Mouse (Mus musculus): Measurements from ENCODE around the gene H13. TPM values are rescaled to one million over a fixed set of nuclear protein-coding genes. Genes with fewer than 3 reads are reported as not detected.
A peak's percentile ranks its signal among the peaks of the same experiment; 100 is the strongest.

The H13 gene
- polyA plus RNA-seq, 1 experiment = 129 TPM

- WGBS = 89% methylated on average over 8 of the region's 8 CpGs
- H3K4me3 ChIP-seq (ENCODE audit: insufficient read depth, low read depth, low read length) = no peak overlapping the region
- peaks cover 4% of the 10 kb centered on the region; the same call in 1 of the 2 replicates for H3K4me1 ChIP-seq (ENCODE audit: control insufficient read depth, insufficient read depth, low read length)
- H3K27ac ChIP-seq (ENCODE audit: insufficient read depth, low read depth, low read length) = no peak overlapping the region
- no peaks in the 10 kb centered on the region for H3K27me3 ChIP-seq (replicated peaks; ENCODE audit: control insufficient read depth, insufficient read depth, low read length)
- no peak for DNase-seq
- TF ChIP-seq CTCF (conservative IDR thresholded peaks at IDR 0.05; ENCODE audit: insufficient read depth, insufficient read length, low read depth, low read length) (no peak), POLR2A (IDR thresholded peaks at IDR 0.05; ENCODE audit: low read depth, low read length) (no peak)
- H3K36me3 ChIP-seq (ENCODE audit: control insufficient read depth, insufficient read depth, low read length) = peaks cover 1% of the 10 kb centered on the region; the same call in 1 of the 2 replicates
These were observed 31.5 kb downstream of the H13 start for GRCm38 (mm10) chr2:152700725-152701124.

DNA sequence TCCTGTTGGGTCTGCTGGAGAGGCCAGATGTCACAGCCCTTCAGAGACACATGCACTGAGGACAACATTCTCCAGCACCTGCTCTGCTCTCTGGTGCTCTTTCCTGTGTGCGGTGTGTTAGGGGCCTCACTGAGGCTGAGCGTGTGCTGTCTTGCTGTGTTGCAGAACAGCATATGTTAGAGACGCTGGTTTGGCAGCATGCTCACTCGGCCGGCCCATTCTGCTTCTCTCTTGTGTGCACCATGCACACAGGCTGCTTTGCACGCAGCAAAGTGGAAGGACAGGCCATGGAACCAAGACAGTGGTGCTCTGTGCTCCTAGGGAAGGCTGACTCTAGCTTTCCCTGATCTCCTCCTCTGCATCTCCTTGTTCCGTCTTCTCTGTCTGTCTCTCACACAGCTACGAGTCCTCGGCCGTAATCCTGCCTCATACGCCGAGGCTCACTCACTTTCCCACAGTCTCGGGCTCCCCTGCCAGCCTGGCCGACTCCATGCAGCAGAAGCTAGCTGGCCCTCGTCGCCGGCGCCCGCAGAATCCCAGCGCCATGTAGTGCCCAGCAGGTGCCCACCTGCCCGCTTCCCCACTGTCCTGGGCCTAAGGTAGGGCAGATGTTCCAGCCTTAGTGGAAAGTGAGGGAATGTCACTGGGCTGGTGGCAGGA is 34.5 kb downstream of the H13 start:
- Histone ChIP-seq H3K27me3 (replicated peaks; ENCODE audit: control insufficient read depth, insufficient read depth, low read length) (no peaks in the 10 kb centered on the region), H3K27ac (ENCODE audit: insufficient read depth, low read depth, low read length) (no peak overlapping the region), H3K36me3 (ENCODE audit: control insufficient read depth, insufficient read depth, low read length) (peaks cover 1% of the 10 kb centered on the region; the same call in 1 of the 2 replicates), H3K4me3 (ENCODE audit: insufficient read depth, low read depth, low read length) (no peak overlapping the region), H3K4me1 (ENCODE audit: control insufficient read depth, insufficient read depth, low read length) (peaks cover 15% of the 10 kb centered on the region)
- no peak for TF ChIP-seq CTCF (conservative IDR thresholded peaks at IDR 0.05; ENCODE audit: insufficient read depth, insufficient read length, low read depth, low read length)
- no peak for TF ChIP-seq POLR2A (IDR thresholded peaks at IDR 0.05; ENCODE audit: low read depth, low read length)
- 93% methylated on average over 21 of the region's 21 CpGs for WGBS
- no peak for DNase-seq

GRCm38 (mm10) chr2:152704256-152704605 is 35.0 kb downstream of the H13 start:
- H3K4me3 ChIP-seq (ENCODE audit: insufficient read depth, low read depth, low read length) = no peak overlapping the region
- H3K27ac ChIP-seq (ENCODE audit: insufficient read depth, low read depth, low read length) = no peak overlapping the region
- 81% methylated on average over 5 of the region's 5 CpGs for WGBS
- peaks cover 15% of the 10 kb centered on the region for H3K4me1 ChIP-seq (ENCODE audit: control insufficient read depth, insufficient read depth, low read length)
- TF ChIP-seq CTCF (conservative IDR thresholded peaks at IDR 0.05; ENCODE audit: insufficient read depth, insufficient read length, low read depth, low read length) (no peak), POLR2A (IDR thresholded peaks at IDR 0.05; ENCODE audit: low read depth, low read length) (no peak)
- H3K27me3 ChIP-seq (replicated peaks; ENCODE audit: control insufficient read depth, insufficient read depth, low read length) = no peaks in the 10 kb centered on the region
- H3K36me3 ChIP-seq (ENCODE audit: control insufficient read depth, insufficient read depth, low read length) = peaks cover 1% of the 10 kb centered on the region; the same call in 1 of the 2 replicates
- no peak for DNase-seq

DNA sequence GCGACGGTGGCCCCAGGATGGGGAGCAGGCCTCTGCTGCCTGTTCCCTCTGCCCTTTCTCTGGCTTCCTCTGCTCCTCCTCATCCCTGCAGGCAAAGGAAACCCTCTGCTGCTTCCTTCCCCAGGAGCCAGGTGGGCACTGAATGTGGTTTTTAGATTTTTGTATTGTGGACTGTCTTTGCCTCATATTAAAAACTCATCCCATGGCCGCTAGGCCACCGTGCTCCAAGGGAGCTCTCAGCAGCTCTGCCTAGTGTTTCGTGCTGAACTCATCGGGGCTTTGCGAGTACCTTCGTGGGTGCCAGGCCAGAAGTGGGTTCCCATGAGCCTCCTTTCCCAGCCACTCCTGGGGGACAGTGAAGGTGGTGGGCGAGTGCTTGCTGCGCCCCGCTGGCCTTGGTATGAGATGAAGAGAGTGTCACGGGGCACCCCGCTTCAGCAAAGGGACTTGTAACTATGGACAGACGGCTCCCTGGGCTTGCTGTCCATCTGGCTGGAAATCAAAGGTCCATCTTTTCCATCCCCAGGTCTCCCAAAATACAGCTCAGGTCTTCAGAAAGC is 35.6 kb downstream of the H13 start:
- Histone ChIP-seq H3K36me3 (ENCODE audit: control insufficient read depth, insufficient read depth, low read length) (peaks cover 1% of the 10 kb centered on the region; the same call in 1 of the 2 replicates), H3K4me1 (ENCODE audit: control insufficient read depth, insufficient read depth, low read length) (peaks cover 15% of the 10 kb centered on the region), H3K27ac (ENCODE audit: insufficient read depth, low read depth, low read length) (no peak overlapping the region), H3K27me3 (replicated peaks; ENCODE audit: control insufficient read depth, insufficient read depth, low read length) (no peaks in the 10 kb centered on the region), H3K4me3 (ENCODE audit: insufficient read depth, low read depth, low read length) (no peak overlapping the region)
- no peak for TF ChIP-seq CTCF (conservative IDR thresholded peaks at IDR 0.05; ENCODE audit: insufficient read depth, insufficient read length, low read depth, low read length)
- DNase-seq = no peak
- WGBS = 84% methylated on average over 14 of the region's 14 CpGs

DNA sequence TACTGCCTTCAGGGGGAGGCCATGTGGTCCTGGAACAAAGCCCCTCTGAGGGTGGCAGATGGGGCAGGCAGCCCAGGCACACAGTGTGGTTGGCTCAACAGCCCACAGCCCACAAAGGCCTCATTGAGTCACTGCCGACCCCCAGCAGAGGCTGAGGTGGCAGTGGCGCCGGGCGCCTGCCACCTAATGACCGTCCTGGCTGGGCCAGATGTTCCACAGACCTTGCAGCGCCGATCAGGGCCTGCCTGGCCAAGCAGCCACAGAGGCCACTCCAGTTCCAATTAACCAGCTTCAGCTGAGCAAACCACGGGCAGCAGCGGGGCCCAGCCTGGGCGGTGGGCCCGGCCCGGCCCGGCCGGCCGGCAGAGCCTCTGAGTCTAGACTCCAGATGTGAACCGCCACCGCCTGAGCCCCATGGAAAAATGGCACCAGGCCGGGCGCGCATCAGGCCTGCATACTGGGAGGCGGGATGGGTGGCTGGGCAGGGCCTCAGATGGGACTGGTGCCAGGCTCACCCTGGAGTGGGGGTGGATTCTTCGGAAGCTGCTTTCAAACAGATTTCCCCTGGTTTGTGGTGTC is 36.8 kb downstream of the H13 start:
- peak; percentile 85 for DNase-seq
- Histone ChIP-seq H3K27me3 (replicated peaks; ENCODE audit: control insufficient read depth, insufficient read depth, low read length) (no peaks in the 10 kb centered on the region), H3K36me3 (ENCODE audit: control insufficient read depth, insufficient read depth, low read length) (peaks cover 1% of the 10 kb centered on the region; the same call in 1 of the 2 replicates), H3K4me3 (ENCODE audit: insufficient read depth, low read depth, low read length) (no peak overlapping the region), H3K4me1 (ENCODE audit: control insufficient read depth, insufficient read depth, low read length) (peaks cover 15% of the 10 kb centered on the region), H3K27ac (ENCODE audit: insufficient read depth, low read depth, low read length) (peak overlapping the region; percentile 93)
- TF ChIP-seq CTCF (conservative IDR thresholded peaks at IDR 0.05; ENCODE audit: insufficient read depth, insufficient read length, low read depth, low read length) = no peak
- TF ChIP-seq POLR2A (IDR thresholded peaks at IDR 0.05; ENCODE audit: low read depth, low read length) = no peak
- 77% methylated on average over 22 of the region's 22 CpGs for WGBS

GRCm38 (mm10) chr2:152707186-152707585 is 37.9 kb downstream of the H13 start:
- TF ChIP-seq CTCF (conservative IDR thresholded peaks at IDR 0.05; ENCODE audit: insufficient read depth, insufficient read length, low read depth, low read length) (no peak), POLR2A (IDR thresholded peaks at IDR 0.05; ENCODE audit: low read depth, low read length) (no peak)
- Histone ChIP-seq H3K27me3 (replicated peaks; ENCODE audit: control insufficient read depth, insufficient read depth, low read length) (no peaks in the 10 kb centered on the region), H3K4me1 (ENCODE audit: control insufficient read depth, insufficient read depth, low read length) (peaks cover 15% of the 10 kb centered on the region), H3K36me3 (ENCODE audit: control insufficient read depth, insufficient read depth, low read length) (peaks cover 1% of the 10 kb centered on the region; the same call in 1 of the 2 replicates), H3K4me3 (ENCODE audit: insufficient read depth, low read depth, low read length) (peak overlapping the region; percentile 54), H3K27ac (ENCODE audit: insufficient read depth, low read depth, low read length) (peak overlapping the region; percentile 93)
- DNase-seq = no peak
- 10% methylated on average over 7 of the region's 7 CpGs for WGBS

- peak; percentile 97 for DNase-seq
- Histone ChIP-seq H3K4me1 (ENCODE audit: control insufficient read depth, insufficient read depth, low read length) (peaks cover 15% of the 10 kb centered on the region), H3K36me3 (ENCODE audit: control insufficient read depth, insufficient read depth, low read length) (peaks cover 1% of the 10 kb centered on the region; the same call in 1 of the 2 replicates), H3K4me3 (ENCODE audit: insufficient read depth, low read depth, low read length) (peak overlapping the region; percentile 54), H3K27me3 (replicated peaks; ENCODE audit: control insufficient read depth, insufficient read depth, low read length) (no peaks in the 10 kb centered on the region), H3K27ac (ENCODE audit: insufficient read depth, low read depth, low read length) (peak overlapping the region; percentile 97)
- 10% methylated on average over 31 of the region's 31 CpGs for whole genome bisulfite sequencing
- TF ChIP-seq CTCF (conservative IDR thresholded peaks at IDR 0.05; ENCODE audit: insufficient read depth, insufficient read length, low read depth, low read length) = no peak
- TF ChIP-seq POLR2A (IDR thresholded peaks at IDR 0.05; ENCODE audit: low read depth, low read length) = peak; percentile 53
These were observed 38.4 kb downstream of the H13 start for GRCm38 (mm10) chr2:152707627-152708026.
